Mouse (Mus musculus) bone marrow macrophage, adult 2 months (primary cell): ENCODE measurements around the gene Htra3.

ENCODE experiments used
- CTCF ChIP-seq: IDR thresholded peaks from 2 replicates; pipeline ENCODE4 v1.5.1; 2012; ENCODE audit warnings: low read depth, mild to moderate bottlenecking, low read length, moderate library complexity
- POLR2A ChIP-seq: IDR thresholded peaks from 2 replicates; pipeline ENCODE4 v1.6.1; 2012; ENCODE audit warnings: mild to moderate bottlenecking, low read depth, low read length, borderline replicate concordance

GRCm38 (mm10) chr5:35695815-35696214 lies 16.2 kb upstream of the Htra3 start:
- TF ChIP-seq CTCF = peak; percentile 58
- no peak for TF ChIP-seq POLR2A
